Mouse (Mus musculus) frontal cortex, postnatal 10 days (tissue): ENCODE measurements around the gene Rho.
A peak's percentile ranks its signal among the peaks of the same experiment; 100 is the strongest.

ENCODE experiments used
- DNase-seq, 2 experiments: peaks; one replicate each; pipeline ENCODE4 v3.0.0; 2022; ENCODE audit warnings: low spot score in 2 of 2, mixed read lengths in 1 of 2

Gene Rho

GRCm38 (mm10) chr6:115931639-115932038 is at the start of gene Rho:
TSS of gene Rho (plus strand) at chr6:115931748.
- DNase-seq, result no peak

GRCm38 (mm10) chr6:115884018-115884417 is 47.5 kb upstream of the Rho start:
- no peak for DNase-seq

- no peak for DNase-seq
Observed at GRCm38 (mm10) chr6:115886894-115887293, 44.7 kb upstream of the Rho start.

- DNase-seq, result no peak
Observed at GRCm38 (mm10) chr6:115888296-115888695, 43.3 kb upstream of the Rho start.

GRCm38 (mm10) chr6:115890601-115891000 is 40.9 kb upstream of the Rho start:
- DNase-seq, result no peak

- DNase-seq, result peak in 1 of 2 experiments; percentile 46
Observed at GRCm38 (mm10) chr6:115891061-115891460, 40.5 kb upstream of the Rho start.

GRCm38 (mm10) chr6:115891497-115892061 is 40.0 kb upstream of the Rho start:
- peak; percentile 79 to 85 for DNase-seq

GRCm38 (mm10) chr6:115892363-115892762 is 39.2 kb upstream of the Rho start:
- no peak for DNase-seq

- no peak for DNase-seq
Observed at GRCm38 (mm10) chr6:115896346-115896745, 35.2 kb upstream of the Rho start.

- DNase-seq, result no peak
Observed at GRCm38 (mm10) chr6:115897117-115897516, 34.4 kb upstream of the Rho start.

- no peak for DNase-seq
Observed at GRCm38 (mm10) chr6:115897926-115898520, 33.5 kb upstream of the Rho start.

GRCm38 (mm10) chr6:115901062-115901461 is 30.5 kb upstream of the Rho start:
- peak in 1 of 2 experiments; percentile 78 for DNase-seq

GRCm38 (mm10) chr6:115901489-115901931 is 30.0 kb upstream of the Rho start:
- no peak for DNase-seq

- no peak for DNase-seq
Observed at GRCm38 (mm10) chr6:115902545-115902944, 29.0 kb upstream of the Rho start.

- DNase-seq, result no peak
Observed at GRCm38 (mm10) chr6:115905568-115905967, 26.0 kb upstream of the Rho start.

GRCm38 (mm10) chr6:115906455-115906854 is 25.1 kb upstream of the Rho start:
- DNase-seq, result no peak

GRCm38 (mm10) chr6:115906871-115907270 is 24.7 kb upstream of the Rho start:
- no peak for DNase-seq

- no peak for DNase-seq
Observed at GRCm38 (mm10) chr6:115908421-115908982, 23.0 kb upstream of the Rho start.

- no peak for DNase-seq
Observed at GRCm38 (mm10) chr6:115909052-115909451, 22.5 kb upstream of the Rho start.

- no peak for DNase-seq
Observed at GRCm38 (mm10) chr6:115909940-115910339, 21.6 kb upstream of the Rho start.

GRCm38 (mm10) chr6:115911763-115912162 is 19.8 kb upstream of the Rho start:
- DNase-seq, result no peak

GRCm38 (mm10) chr6:115913482-115913881 is 18.1 kb upstream of the Rho start:
- no peak for DNase-seq

- no peak for DNase-seq
Observed at GRCm38 (mm10) chr6:115914511-115915202, 16.9 kb upstream of the Rho start.
